Mouse (Mus musculus): ENCODE measurements around the gene Prr5.
"Not testable (repeated sequence)": the region's sequence is repeated elsewhere in the genome, so short reads cannot be mapped to it uniquely, and the experiment has no call there.

The Prr5 gene

GRCm38 (mm10) chr15:84706983-84707619 lies 37.7 kb downstream of the Prr5 start:
- DNase-seq (ENCODE audit: low read depth in 2 of 2, low spot score in 2 of 2), result no peak

GRCm38 (mm10) chr15:84712566-84713405 lies 43.4 kb downstream of the Prr5 start:
- DNase-seq (ENCODE audit: low read depth in 2 of 2, low spot score in 2 of 2), result no peak

- DNase-seq (ENCODE audit: low read depth in 2 of 2, low spot score in 2 of 2), result no peak
These were observed 45.3 kb downstream of the Prr5 start for GRCm38 (mm10) chr15:84714730-84715129.

GRCm38 (mm10) chr15:84715132-84715531 lies 45.7 kb downstream of the Prr5 start:
- no peak for DNase-seq (ENCODE audit: low read depth in 2 of 2, low spot score in 2 of 2)

GRCm38 (mm10) chr15:84717570-84718270 lies 48.3 kb downstream of the Prr5 start:
- not testable (repeated sequence) for DNase-seq (ENCODE audit: low read depth in 2 of 2, low spot score in 2 of 2)

- no peak for DNase-seq (ENCODE audit: low read depth in 2 of 2, low spot score in 2 of 2)
These were observed 49.4 kb downstream of the Prr5 start for GRCm38 (mm10) chr15:84718785-84719184.

GRCm38 (mm10) chr15:84719791-84720190 lies 50.4 kb downstream of the Prr5 start, which contains the start of gene Arhgap8:
Gene Arhgap8, plus strand, starts transcription at chr15:84720052.
- no peak for DNase-seq (ENCODE audit: low read depth in 2 of 2, low spot score in 2 of 2)

GRCm38 (mm10) chr15:84720291-84721204 lies 51.1 kb downstream of the Prr5 start:
- no peak for DNase-seq (ENCODE audit: low read depth in 2 of 2, low spot score in 2 of 2)

- DNase-seq (ENCODE audit: low read depth in 2 of 2, low spot score in 2 of 2), result not testable (repeated sequence)
These were observed 54.2 kb downstream of the Prr5 start for GRCm38 (mm10) chr15:84723656-84724055.

- DNase-seq (ENCODE audit: low read depth in 2 of 2, low spot score in 2 of 2), result no peak
These were observed 54.8 kb downstream of the Prr5 start for GRCm38 (mm10) chr15:84724199-84724598.

GRCm38 (mm10) chr15:84729685-84730084 lies 60.3 kb downstream of the Prr5 start:
- no peak for DNase-seq (ENCODE audit: low read depth in 2 of 2, low spot score in 2 of 2)

- DNase-seq (ENCODE audit: low read depth in 2 of 2, low spot score in 2 of 2), result no peak
These were observed 61.5 kb downstream of the Prr5 start for GRCm38 (mm10) chr15:84730893-84731292.

GRCm38 (mm10) chr15:84731676-84732424 lies 62.4 kb downstream of the Prr5 start:
- DNase-seq (ENCODE audit: low read depth in 2 of 2, low spot score in 2 of 2), result no peak

GRCm38 (mm10) chr15:84732425-84732749 lies 63.0 kb downstream of the Prr5 start:
- no peak for DNase-seq (ENCODE audit: low read depth in 2 of 2, low spot score in 2 of 2)

GRCm38 (mm10) chr15:84736346-84736993 lies 67.0 kb downstream of the Prr5 start:
- DNase-seq (ENCODE audit: low read depth in 2 of 2, low spot score in 2 of 2), result no peak

GRCm38 (mm10) chr15:84736994-84737346 lies 67.5 kb downstream of the Prr5 start:
- DNase-seq (ENCODE audit: low read depth in 2 of 2, low spot score in 2 of 2), result no peak

- no peak for DNase-seq (ENCODE audit: low read depth in 2 of 2, low spot score in 2 of 2)
These were observed 68.8 kb downstream of the Prr5 start for GRCm38 (mm10) chr15:84738246-84738645.

- no peak for DNase-seq (ENCODE audit: low read depth in 2 of 2, low spot score in 2 of 2)
These were observed 72.2 kb downstream of the Prr5 start for GRCm38 (mm10) chr15:84741573-84741972.

- DNase-seq (ENCODE audit: low read depth in 2 of 2, low spot score in 2 of 2), result no peak
These were observed 73.9 kb downstream of the Prr5 start for GRCm38 (mm10) chr15:84743347-84743746.

- DNase-seq (ENCODE audit: low read depth in 2 of 2, low spot score in 2 of 2), result no peak
These were observed 74.9 kb downstream of the Prr5 start for GRCm38 (mm10) chr15:84744308-84744707.
